Comparison of ENCODE assay signal across 8 mouse cellular contexts in the genomic region with DNA sequence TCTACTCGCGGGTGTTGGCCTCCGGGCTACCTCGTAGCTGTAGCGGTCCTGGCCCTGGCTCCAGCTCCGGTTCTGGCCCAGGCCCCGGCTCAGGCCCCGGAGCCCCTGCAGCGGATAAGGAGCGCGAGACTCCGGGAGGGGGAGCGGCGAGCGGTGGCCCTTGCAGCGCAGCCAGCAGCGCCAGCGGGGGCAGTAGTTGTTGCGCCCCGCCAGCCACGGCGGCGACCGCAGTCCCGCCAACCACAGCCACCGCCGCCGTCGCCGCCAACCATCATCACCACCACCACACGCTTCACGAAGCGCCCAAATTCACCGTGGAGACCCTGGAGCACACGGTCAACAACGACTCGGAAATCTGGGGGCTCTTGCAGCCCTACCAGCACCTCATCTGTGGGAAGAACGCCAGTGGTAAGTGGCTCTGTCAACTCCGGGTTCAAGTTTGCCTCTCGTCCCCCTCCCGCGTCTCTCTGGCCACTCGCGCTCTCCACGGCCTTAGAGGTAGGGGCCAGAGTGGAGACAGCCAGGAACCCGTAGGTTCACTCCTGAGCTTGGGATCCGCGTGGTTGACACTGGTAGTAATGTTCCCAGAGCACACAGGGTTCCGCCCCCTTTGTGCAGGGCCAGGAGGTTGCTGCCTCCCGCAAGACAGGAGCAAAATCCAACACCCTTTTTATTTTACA. TPM values are rescaled to one million over a fixed set of nuclear protein-coding genes. Genes with fewer than 3 reads are reported as not detected.
A peak's percentile ranks its signal among the peaks of the same experiment; 100 is the strongest.
DNase-seq lines count a peak whose midpoint lies in the region; ATAC-seq and TF ChIP-seq lines count a peak whose summit lies in the region.

No protein-coding gene starts in this region.

- DNase-seq in lung, adult 2 months: no peak
- DNase-seq in lung, postnatal 36 days: no peak
- DNase-seq in brain, embryonic 14.5 days (ENCODE audit: low read depth): peak; percentile 39
- DNase-seq in kidney, adult 2 months: no peak
- peak; percentile 5 for DNase-seq in lung, postnatal 10 days
- DNase-seq in stomach, postnatal 0 days (ENCODE audit: low spot score): no peak
- no peak for DNase-seq in frontal cortex, adult 2 months (ENCODE audit: extremely low spot score in 1 of 2, low spot score in 1 of 2)

- TF ChIP-seq POLR2A in lung, adult 2 months (IDR thresholded peaks at IDR 0.05; ENCODE audit: borderline replicate concordance, extremely low read depth, low read depth, low read length): no peak
- no peak for TF ChIP-seq POLR2A in brain, embryonic 14.5 days (IDR thresholded peaks at IDR 0.05; ENCODE audit: borderline replicate concordance, extremely low read depth, insufficient read depth, insufficient read length, poor library complexity, severe bottlenecking)
- no peak for TF ChIP-seq POLR2A in kidney, adult 2 months (IDR thresholded peaks at IDR 0.05; ENCODE audit: low read depth, low read length)

- H3K27me3 ChIP-seq in forebrain, embryonic 16.5 days (replicated peaks; ENCODE audit: control insufficient read depth, insufficient read depth, low read length): no peaks in the 10 kb centered on the region
- H3K27me3 ChIP-seq in kidney, adult 2 months (replicated peaks; ENCODE audit: control insufficient read depth, insufficient read depth, low read length): no peaks in the 10 kb centered on the region
- H3K27me3 ChIP-seq in stomach, postnatal 0 days (ENCODE audit: control insufficient read depth, insufficient read depth, low read length): no peaks in the 10 kb centered on the region

- peaks cover 3% of the 10 kb centered on the region; the same call in 1 of the 2 replicates for H3K4me1 ChIP-seq in lung, adult 2 months (ENCODE audit: control insufficient read depth, insufficient read depth, low read length)
- peaks cover 25% of the 10 kb centered on the region for H3K4me1 ChIP-seq in forebrain, embryonic 16.5 days (replicated peaks; ENCODE audit: control insufficient read depth, insufficient read depth, low read length)
- H3K4me1 ChIP-seq in kidney, adult 2 months (ENCODE audit: control insufficient read depth, insufficient read depth, low read length): no peaks in the 10 kb centered on the region; the same call in 1 of the 2 replicates
- H3K4me1 ChIP-seq in stomach, postnatal 0 days (replicated peaks; ENCODE audit: control insufficient read depth, insufficient read depth): peaks cover 6% of the 10 kb centered on the region

- H3K4me2 ChIP-seq in forebrain, embryonic 16.5 days (ENCODE audit: low read length): peak overlapping the region; percentile 98
- H3K4me2 ChIP-seq in stomach, postnatal 0 days (replicated peaks; ENCODE audit: low read depth): peak overlapping the region; percentile 99

- TF ChIP-seq EP300 in stomach, postnatal 0 days (optimal IDR thresholded peaks at IDR 0.05): no peak

- H3K36me3 ChIP-seq in forebrain, embryonic 16.5 days (ENCODE audit: control insufficient read depth, insufficient read depth): no peaks in the 10 kb centered on the region
- no peaks in the 10 kb centered on the region for H3K36me3 ChIP-seq in kidney, adult 2 months (ENCODE audit: control insufficient read depth, insufficient read depth, low read length)
- no peaks in the 10 kb centered on the region for H3K36me3 ChIP-seq in stomach, postnatal 0 days (ENCODE audit: control insufficient read depth, insufficient read depth, low read length)

- H3K27ac ChIP-seq in forebrain, embryonic 16.5 days (ENCODE audit: low read length): no peak overlapping the region
- no peak overlapping the region for H3K27ac ChIP-seq in kidney, adult 2 months (ENCODE audit: insufficient read depth, low read depth, low read length)
- H3K27ac ChIP-seq in stomach, postnatal 0 days (replicated peaks): no peak overlapping the region

- H3K4me3 ChIP-seq in lung, adult 2 months (replicated peaks; ENCODE audit: extremely low read depth, low read depth, low read length): peak overlapping the region; percentile 2
- H3K4me3 ChIP-seq in forebrain, embryonic 16.5 days (replicated peaks; ENCODE audit: low read length): peak overlapping the region; percentile 55
- peak overlapping the region; percentile 70 for H3K4me3 ChIP-seq in kidney, adult 2 months (ENCODE audit: insufficient read depth, low read depth, low read length)
- H3K4me3 ChIP-seq in stomach, postnatal 0 days (ENCODE audit: low read depth, low read length): peak overlapping the region; percentile 55

- peak overlapping the region; percentile 53 for H3K9ac ChIP-seq in forebrain, embryonic 16.5 days (replicated peaks; ENCODE audit: low read depth, low read length)
- peak overlapping the region; percentile 67 for H3K9ac ChIP-seq in stomach, postnatal 0 days (ENCODE audit: low read length)

- 2% methylated on average over 50 of the region's 50 CpGs for WGBS in lung, adult 2 months
- WGBS in forebrain, embryonic 16.5 days: 2% methylated on average over 47 of the region's 50 CpGs
- 2% methylated on average over 50 of the region's 50 CpGs for WGBS in kidney, adult 2 months
- WGBS in stomach, postnatal 0 days: 2% methylated on average over 40 of the region's 50 CpGs

- TF ChIP-seq CTCF in lung, adult 2 months (IDR thresholded peaks at IDR 0.05; ENCODE audit: insufficient read depth, low read length): no peak
- no peak for TF ChIP-seq CTCF in brain, embryonic 14.5 days (IDR thresholded peaks at IDR 0.05; ENCODE audit: borderline replicate concordance, extremely low read depth, insufficient read depth, insufficient read length)
- TF ChIP-seq CTCF in kidney, adult 2 months (conservative IDR thresholded peaks at IDR 0.05; ENCODE audit: insufficient read depth, insufficient read length, low read depth, low read length): no peak
- TF ChIP-seq CTCF in stomach, postnatal 0 days (IDR thresholded peaks at IDR 0.05; ENCODE audit: low read depth): no peak

- peak; percentile 5 for ATAC-seq in forebrain, embryonic 16.5 days
- ATAC-seq in stomach, postnatal 0 days (ENCODE audit: low FRiP score, low TSS enrichment): no peak

- H3K9me3 ChIP-seq in forebrain, embryonic 16.5 days (ENCODE audit: control insufficient read depth, low read length): no peaks in the 10 kb centered on the region
- H3K9me3 ChIP-seq in stomach, postnatal 0 days (ENCODE audit: control insufficient read depth, low read length): no peaks in the 10 kb centered on the region

RNA-seq across cellular contexts. Expression of gene Btbd11, which starts 1.6 kb away (rescaled TPM):
- 2.3 and 3.8 TPM in 2 replicates for polyA plus RNA-seq in lung, adult 2 months (2012; rRNA removed)
- polyA plus RNA-seq in brain, embryonic 14.5 days (2012; rRNA removed): 16.4 and 24.5 TPM in 2 replicates
- 11.1 TPM in 2 replicates for polyA plus RNA-seq in forebrain, embryonic 16.5 days (2015; fragmentation: Nextera tagmentation; extraction: Ambion mirVana)
- 3.9 and 4.1 TPM in 2 replicates for polyA plus RNA-seq in kidney, adult 2 months (2012; rRNA removed)
- 1.8 and 1.9 TPM in 2 replicates for polyA plus RNA-seq in stomach, postnatal 0 days (2015; fragmentation: Nextera tagmentation; extraction: Ambion mirVana)
- polyA plus RNA-seq in frontal cortex, adult 2 months (2012; rRNA removed): 12.8 and 14.7 TPM in 2 replicates

Comparison
In these comparisons a context has a peak if more than half of its experiments do, and no peak if none do; other contexts are left out.
1. DNase-seq: peak in brain, embryonic 14.5 days (single experiment) and lung, postnatal 10 days (single experiment); none in lung, adult 2 months (single experiment), lung, postnatal 36 days (single experiment), kidney, adult 2 months (single experiment), stomach, postnatal 0 days (single experiment) and frontal cortex, adult 2 months (0 of 2).
2. H3K4me3 ChIP-seq: peak in every context shown above with its lines; median percentile 70 in kidney, adult 2 months; 55 in forebrain, embryonic 16.5 days; 55 in stomach, postnatal 0 days; 2 in lung, adult 2 months.